Mouse (Mus musculus) erythroid progenitor cell, adult 5-6 weeks (primary cell): ENCODE measurements around the gene Vipr1. TPM values are rescaled to one million over a fixed set of nuclear protein-coding genes. Genes with fewer than 3 reads are reported as not detected.

Experiments
- ATAC-seq: replicated peaks from 2 replicates; pipeline ENCODE4 v1.8.0; 2016; ENCODE audit warnings: moderate number of reproducible peaks, mild to moderate bottlenecking, moderate TSS enrichment, inconsistent platforms; ENCODE audit not compliant: poor library complexity, low FRiP score, severe bottlenecking
- total RNA-seq, 2 experiments: library from RNA; stranded (forward) in 1 of 2; stranded (reverse) in 1 of 2; fragments of 150-400 nt in 1 of 2; fragments of 186-747, 209-891 nt in 1 of 2; gene quantifications; 2 replicates each; pipeline versions ENCODE4 v1.2.3 to v1.2.4; 2015 to 2017; ENCODE audit warnings: low replicate concordance in 2 of 2

Vipr1 gene
- total RNA-seq, 2 experiments from 2014 or later, result not detected

DNA sequence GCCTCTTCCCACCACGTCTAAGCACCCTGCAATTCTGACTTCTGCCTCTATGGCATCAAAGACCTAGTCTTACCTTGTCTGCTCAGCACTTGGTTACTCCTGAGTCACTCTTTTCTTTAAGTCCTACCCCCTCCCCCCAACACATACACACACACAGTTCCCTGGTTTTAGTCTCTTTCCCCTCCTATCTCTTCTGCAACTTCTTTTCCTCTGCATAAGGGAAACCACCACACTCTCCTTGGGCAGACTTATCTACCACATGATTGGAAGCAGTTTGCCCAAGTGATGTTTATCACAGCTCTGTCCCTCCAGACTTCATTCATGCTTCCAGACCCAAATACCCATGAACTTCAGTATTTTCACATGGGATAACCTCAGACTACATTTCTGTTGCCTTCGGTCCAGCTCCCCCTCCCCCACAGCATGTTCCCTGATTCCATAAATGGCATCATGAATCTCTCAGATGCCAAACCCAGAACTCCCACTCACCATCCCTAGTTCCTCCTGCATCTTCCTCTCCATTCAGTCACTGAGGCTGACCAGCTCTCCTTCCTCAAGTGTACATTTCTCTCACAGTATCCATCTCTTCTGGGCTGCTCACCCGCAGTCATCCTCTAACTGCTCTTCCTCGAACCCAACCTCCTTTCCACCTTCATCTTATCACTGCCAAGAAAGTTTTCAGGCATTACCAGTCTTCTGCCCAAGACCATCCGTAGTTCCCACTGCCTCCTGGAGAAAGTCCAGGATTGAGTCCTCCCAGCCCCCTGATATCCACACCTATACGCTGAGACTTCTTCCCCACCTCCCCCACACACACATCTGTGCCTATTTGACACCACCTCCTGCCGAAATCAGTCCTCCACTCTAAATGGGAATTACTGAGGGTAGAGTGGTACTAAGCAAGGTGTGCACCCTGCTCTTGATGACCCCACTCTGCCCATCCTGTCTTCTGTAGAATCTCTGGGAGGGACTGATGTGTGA lies 66.3 kb downstream of the Vipr1 start:
- ATAC-seq, result no peak

GRCm38 (mm10) chr9:121709898-121710583 lies 67.5 kb downstream of the Vipr1 start, which contains the start of gene Ss18l2:
Gene Ss18l2 (plus strand): TSS chr9:121710329.
- peak; percentile 87 for ATAC-seq

- ATAC-seq, result peak; percentile 75
Observed at GRCm38 (mm10) chr9:121710584-121710975, 68.1 kb downstream of the Vipr1 start.

DNA sequence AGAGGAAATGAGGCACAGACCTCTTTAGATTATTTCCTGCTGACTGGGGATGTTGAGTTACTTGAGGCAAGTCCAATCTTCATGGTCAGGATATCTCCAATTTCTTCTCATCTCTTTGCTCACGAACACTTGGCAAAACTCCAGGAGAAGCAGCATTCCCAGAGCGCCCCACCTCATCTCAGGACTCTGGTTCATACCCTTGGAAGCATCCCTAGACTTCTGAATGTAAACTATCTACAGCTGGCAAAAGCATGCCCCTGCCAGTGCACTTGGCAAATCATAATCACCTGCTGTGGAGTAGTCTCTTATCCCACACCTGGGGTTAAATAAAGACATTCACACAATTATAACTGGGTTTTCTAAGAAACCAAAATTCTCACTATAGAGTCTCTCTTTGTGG lies 74.5 kb downstream of the Vipr1 start:
- ATAC-seq, result no peak

DNA sequence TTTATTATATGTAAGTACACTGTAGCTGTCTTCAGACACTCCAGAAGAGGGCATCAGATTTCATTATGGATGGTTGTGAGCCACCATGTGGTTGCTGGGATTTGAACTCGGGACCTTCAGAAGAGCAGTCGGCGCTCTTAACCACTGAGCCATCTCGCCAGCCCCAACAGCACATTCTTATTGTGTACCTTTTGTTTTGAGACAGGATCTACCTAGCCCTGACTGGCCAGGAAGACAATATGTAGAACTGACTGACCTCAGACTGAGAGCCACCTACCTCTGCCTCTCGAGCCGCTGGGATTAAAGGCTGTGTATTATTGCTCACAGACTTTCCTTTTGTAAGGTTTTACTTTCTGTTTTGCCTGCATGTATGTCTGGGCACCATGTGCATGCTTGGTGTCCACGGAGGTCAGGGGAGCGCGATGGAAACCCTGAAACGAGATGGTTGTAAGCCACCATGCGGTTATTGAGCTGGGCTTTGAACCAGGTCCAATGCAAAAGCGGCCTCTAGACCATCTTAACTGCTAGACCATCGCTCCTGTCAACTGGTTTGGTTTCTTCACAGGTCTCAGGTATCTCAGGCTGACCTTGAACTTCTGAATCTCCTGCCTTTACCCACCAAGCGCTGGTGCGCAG lies 75.7 kb downstream of the Vipr1 start:
- peak; percentile 6; the same call in 1 of the 2 replicates for ATAC-seq

DNA sequence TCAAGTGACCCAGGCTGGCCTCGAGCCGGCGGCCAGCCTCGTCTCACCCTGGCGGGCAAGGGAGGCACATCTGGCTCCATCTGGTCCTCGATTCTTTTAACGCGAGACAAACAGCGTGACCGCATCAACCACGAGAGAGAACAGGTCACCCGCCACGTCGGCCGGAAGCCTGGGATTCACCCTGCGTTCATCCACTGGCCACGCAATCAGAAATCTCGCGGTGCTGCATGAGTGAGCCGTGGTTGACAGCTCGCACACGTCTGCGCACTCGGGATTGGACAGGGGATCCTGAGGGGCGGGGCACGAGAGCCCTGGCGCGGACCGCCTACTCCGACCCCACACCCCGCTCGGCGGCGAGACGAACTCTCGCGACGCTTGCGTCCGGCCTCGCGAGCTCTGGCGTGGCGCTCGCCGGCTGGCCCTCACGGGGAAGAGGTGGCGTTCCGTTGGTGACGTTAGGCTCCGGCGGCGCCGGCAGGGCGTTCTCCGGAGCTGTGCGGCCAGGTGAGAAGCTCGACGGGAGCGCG lies 76.3 kb downstream of the Vipr1 start, which contains the start of gene Nktr:
Gene Nktr (plus strand): TSS at position 378 of the 527 bp plus-strand sequence.
- peak; percentile 95 for ATAC-seq

DNA sequence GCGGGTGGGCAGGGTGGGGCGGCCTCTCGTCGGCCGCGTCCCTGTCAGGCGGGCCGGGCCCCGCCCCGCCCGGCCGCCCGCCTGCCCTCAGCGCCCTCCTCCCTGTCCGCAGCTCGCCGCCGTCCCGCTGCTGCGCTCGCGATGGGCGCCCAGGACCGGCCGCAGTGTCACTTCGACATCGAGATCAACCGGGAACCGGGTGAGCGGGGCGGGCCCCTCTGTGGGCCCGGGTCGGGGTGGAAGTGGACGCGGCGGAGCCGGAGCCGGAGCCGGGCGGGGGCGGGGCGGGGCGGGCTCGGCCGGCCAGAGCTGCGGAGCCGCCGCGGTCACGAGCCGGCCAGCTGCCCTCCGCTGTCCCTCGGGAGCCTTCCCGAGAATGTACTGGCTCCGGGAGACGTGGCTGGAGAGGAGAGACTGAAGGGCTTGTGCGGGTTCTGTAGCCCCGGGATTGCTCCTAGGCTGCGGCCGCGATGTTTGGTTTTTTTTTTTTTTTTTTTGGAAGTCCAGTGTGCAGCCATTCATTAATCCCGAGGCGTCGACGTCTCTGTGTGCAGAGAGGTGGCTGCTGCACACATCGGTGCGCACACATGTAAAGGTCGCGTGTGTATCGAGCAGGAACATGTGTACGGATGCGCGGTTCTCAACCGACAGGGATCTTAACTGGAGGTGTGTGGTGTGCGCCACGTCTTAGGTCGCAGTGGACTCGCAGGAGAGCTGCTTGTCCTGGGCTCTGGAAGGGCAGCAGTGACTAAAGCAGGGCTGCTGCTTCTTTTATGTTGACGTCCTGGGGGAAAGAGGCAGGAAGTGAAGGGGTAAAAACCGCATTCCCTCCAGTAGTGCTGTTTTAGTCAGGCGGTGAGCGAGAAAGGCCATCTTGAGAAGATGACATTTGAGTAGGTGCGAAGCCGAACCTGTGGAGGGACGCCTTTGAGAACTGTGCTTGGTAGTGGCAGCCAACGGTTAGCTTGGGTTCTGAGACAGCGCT lies 77.1 kb downstream of the Vipr1 start:
- peak; percentile 48 for ATAC-seq

Other genes with a start within 250 kb of the Vipr1 start
- not detected in 2 replicates for gene Cck, start 147.0 kb upstream of the Vipr1 start, total RNA-seq (2015; ENCODE audit: low replicate concordance)
- not detected in 2 replicates for gene Cck, start 147.0 kb upstream of the Vipr1 start, total RNA-seq (2017; ENCODE audit: low replicate concordance)
- gene Lyzl4, start 620 bp upstream of the Vipr1 start, total RNA-seq (2015; ENCODE audit: low replicate concordance), result not detected in 2 replicates
- not detected in 2 replicates for gene Lyzl4, start 620 bp upstream of the Vipr1 start, total RNA-seq (2017; ENCODE audit: low replicate concordance)
- 4.3 and 5.9 TPM in 2 replicates for gene Sec22c, start 62.8 kb downstream of the Vipr1 start, total RNA-seq (2015; ENCODE audit: low replicate concordance)
- 2.6 and 4.8 TPM in 2 replicates for gene Sec22c, start 62.8 kb downstream of the Vipr1 start, total RNA-seq (2017; ENCODE audit: low replicate concordance)
- 8.8 and 47.2 TPM in 2 replicates for gene Ss18l2, start 67.6 kb downstream of the Vipr1 start, total RNA-seq (2015; ENCODE audit: low replicate concordance)
- gene Ss18l2, start 67.6 kb downstream of the Vipr1 start, total RNA-seq (2017; ENCODE audit: low replicate concordance), result 17.2 and 52.3 TPM in 2 replicates
- 225 and 240 TPM in 2 replicates for gene Nktr, start 76.5 kb downstream of the Vipr1 start, total RNA-seq (2015; ENCODE audit: low replicate concordance)
- 322 and 375 TPM in 2 replicates for gene Nktr, start 76.5 kb downstream of the Vipr1 start, total RNA-seq (2017; ENCODE audit: low replicate concordance)
- 1.1 TPM in 1 of 2 replicates, not detected in the other for gene Zfp651, start 116.6 kb downstream of the Vipr1 start, total RNA-seq (2015; ENCODE audit: low replicate concordance)
- gene Zfp651, start 116.6 kb downstream of the Vipr1 start, total RNA-seq (2017; ENCODE audit: low replicate concordance), result 0.77 TPM in 1 of 2 replicates, not detected in the other
- gene Klhl40, start 134.9 kb downstream of the Vipr1 start, total RNA-seq (2015; ENCODE audit: low replicate concordance), result not detected in 2 replicates
- gene Klhl40, start 134.9 kb downstream of the Vipr1 start, total RNA-seq (2017; ENCODE audit: low replicate concordance), result not detected in 2 replicates
- gene Hhatl, start 149.8 kb downstream of the Vipr1 start, total RNA-seq (2015; ENCODE audit: low replicate concordance), result not detected in 2 replicates
- not detected in 2 replicates for gene Hhatl, start 149.8 kb downstream of the Vipr1 start, total RNA-seq (2017; ENCODE audit: low replicate concordance)
- not detected in 2 replicates for gene Ccdc13, start 196.7 kb downstream of the Vipr1 start, total RNA-seq (2015; ENCODE audit: low replicate concordance)
- gene Ccdc13, start 196.7 kb downstream of the Vipr1 start, total RNA-seq (2017; ENCODE audit: low replicate concordance), result not detected in 2 replicates
- 23.4 and 24.3 TPM in 2 replicates for gene Higd1a, start 215.6 kb downstream of the Vipr1 start, total RNA-seq (2015; ENCODE audit: low replicate concordance)
- 11.7 and 19.4 TPM in 2 replicates for gene Higd1a, start 215.6 kb downstream of the Vipr1 start, total RNA-seq (2017; ENCODE audit: low replicate concordance)